Mouse (Mus musculus) A20 (cell line): ENCODE data around the gene Fblim1.
A peak's percentile ranks its signal among the peaks of the same experiment; 100 is the strongest.

ENCODE experiments used
- DNase-seq: peaks from one replicate; pipeline ENCODE4 v3.0.0-alpha.2; 2011; ENCODE audit warnings: low read depth, low spot score

Fblim1 gene

GRCm38 (mm10) chr4:141540844-141541243 lies 65.1 kb downstream of the Fblim1 start:
- DNase-seq = peak; percentile 40

GRCm38 (mm10) chr4:141539213-141539767 lies 66.6 kb downstream of the Fblim1 start:
- peak; percentile 46 for DNase-seq

GRCm38 (mm10) chr4:141538408-141539212 lies 67.3 kb downstream of the Fblim1 start, which contains the start of gene Spen:
Gene Spen, minus strand, starts transcription at chr4:141538597.
- DNase-seq = peak; percentile 96

- peak; percentile 74 for DNase-seq
These were observed 68.0 kb downstream of the Fblim1 start for GRCm38 (mm10) chr4:141537706-141538407.

- peak; percentile 57 for DNase-seq
These were observed 68.7 kb downstream of the Fblim1 start for GRCm38 (mm10) chr4:141537226-141537610.

- peak; percentile 84 for DNase-seq
These were observed 69.3 kb downstream of the Fblim1 start for GRCm38 (mm10) chr4:141536291-141537225.

GRCm38 (mm10) chr4:141534947-141535680 lies 70.8 kb downstream of the Fblim1 start:
- DNase-seq = peak; percentile 76

- no peak for DNase-seq
These were observed 74.9 kb downstream of the Fblim1 start for GRCm38 (mm10) chr4:141530979-141531378.

- no peak for DNase-seq
These were observed 77.0 kb downstream of the Fblim1 start for GRCm38 (mm10) chr4:141528938-141529337.

GRCm38 (mm10) chr4:141526936-141527650 lies 78.8 kb downstream of the Fblim1 start:
- no peak for DNase-seq
